Mouse (Mus musculus) limb, embryonic 15.5 days (tissue): ENCODE measurements around the gene Eaf2. TPM values are rescaled to one million over a fixed set of nuclear protein-coding genes. Genes with fewer than 3 reads are reported as not detected.

Experiments used
- ATAC-seq: fragments of 200-750 bp; cut with Nextera tagmentation; 2 replicates; pipeline ENCODE4 v1.8.0; 2017; ENCODE audit warnings: low read depth, moderate TSS enrichment; ENCODE audit not compliant: insufficient number of reproducible peaks, low FRiP score, low TSS enrichment
- H3K27ac ChIP-seq: fragments of 300-500 bp; sonication (generic); 2 replicates; pipeline ENCODE4 v1.5.1; 2015; ENCODE audit warnings: moderate library complexity, mild to moderate bottlenecking, inconsistent platforms
- H3K27me3 ChIP-seq: fragments of 300-500 bp; sonication (generic); 2 replicates; pipeline ENCODE4 v1.6.1; 2015; ENCODE audit warnings: inconsistent platforms
- H3K36me3 ChIP-seq: fragments of 300-500 bp; sonication (generic); 2 replicates; pipeline ENCODE4 v1.6.1; 2015; ENCODE audit warnings: inconsistent platforms
- H3K4me1 ChIP-seq: fragments of 300-500 bp; sonication (generic); 2 replicates; pipeline ENCODE4 v1.6.1; 2015; ENCODE audit warnings: inconsistent platforms
- H3K4me2 ChIP-seq: fragments of 300-500 bp; sonication (generic); 2 replicates; pipeline ENCODE4 v1.6.1; 2015; ENCODE audit warnings: mild to moderate bottlenecking, inconsistent platforms
- H3K4me3 ChIP-seq: fragments of 300-500 bp; sonication (generic); 2 replicates; pipeline ENCODE4 v1.5.1; 2015; ENCODE audit warnings: mild to moderate bottlenecking, inconsistent platforms
- H3K9ac ChIP-seq: fragments of 300-500 bp; sonication (generic); 2 replicates; pipeline ENCODE4 v1.6.1; 2015; ENCODE audit warnings: inconsistent platforms
- H3K9me3 ChIP-seq: fragments of 300-500 bp; sonication (generic); 2 replicates; pipeline ENCODE4 v1.6.1; 2016; ENCODE audit warnings: inconsistent platforms
- WGBS: fragments of 180-500 bp; shearing (Covaris S2); methylation state at CpG from one replicate; pipeline ENCODE4 v1.1.7; 2015; 5-methylcytosine and 5-hydroxymethylcytosine counted together
- polyA plus RNA-seq: library from polyadenylated mRNA; unstranded; fragments of >200 nt; fragmentation: Nextera tagmentation; extraction: Ambion mirVana; gene quantifications from 2 replicates; pipeline ENCODE4 v1.2.1, GENCODE M21; 2015

The Eaf2 gene
- polyA plus RNA-seq, 1 experiment from 2014 or later, result 10.7 TPM

DNA sequence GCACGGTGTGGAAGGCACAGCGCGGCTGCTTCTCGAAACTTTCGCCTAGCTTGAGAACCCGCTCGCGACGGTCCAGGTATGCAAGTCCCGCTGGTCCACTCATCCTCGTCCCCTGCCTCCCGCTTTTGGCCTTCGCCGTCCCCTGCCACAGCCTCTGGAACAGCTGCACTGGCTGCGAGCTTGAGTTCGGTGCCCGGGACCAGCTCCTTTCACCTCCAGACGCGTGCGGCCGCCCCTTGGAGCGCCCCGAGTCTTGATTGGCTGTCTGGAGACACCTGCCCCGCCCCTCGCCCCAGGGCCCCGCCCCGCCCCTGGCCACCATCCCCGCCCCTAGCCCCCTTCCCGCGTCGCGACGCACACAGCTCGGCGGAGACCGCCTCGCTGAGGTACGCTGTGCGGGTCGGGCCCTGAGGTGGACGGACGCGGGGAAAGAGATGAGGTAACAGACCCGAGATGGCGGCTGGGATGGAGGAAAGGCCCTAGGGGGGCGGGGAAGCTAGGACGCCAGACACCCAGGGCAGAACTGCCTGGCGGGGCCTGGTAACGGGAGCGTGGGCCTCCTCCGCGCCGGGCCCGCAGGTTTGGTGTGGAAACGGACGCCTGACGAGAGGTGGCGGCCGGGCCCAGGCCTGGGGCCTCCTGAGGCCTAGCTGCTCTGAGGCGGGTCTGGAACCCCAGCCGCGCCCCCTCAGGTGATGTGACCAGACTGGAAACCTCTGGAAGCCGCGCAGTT, 46.6 kb downstream of the Eaf2 start, which contains the start of gene Iqcb1:
TSS of gene Iqcb1 (plus strand) at position 332 of the 733 bp plus-strand sequence.
- H3K4me2 ChIP-seq, result peak within 1 kb of the TSS; percentile 87
- no peaks in the 10 kb centered on the region for H3K9me3 ChIP-seq
- under 1% methylated on average over 62 of the region's 64 CpGs for WGBS
- peaks cover 3% of the 10 kb centered on the region; the same call in 1 of the 2 replicates for H3K27me3 ChIP-seq
- H3K9ac ChIP-seq, result peak within 1 kb of the TSS; percentile 83
- H3K4me3 ChIP-seq, result peak within 1 kb of the TSS; percentile 64
- ATAC-seq, result peak; percentile 98
- peak within 1 kb of the TSS; percentile 19 for H3K27ac ChIP-seq
- no peaks in the 10 kb centered on the region for H3K36me3 ChIP-seq
- peaks cover 10% of the 10 kb centered on the region for H3K4me1 ChIP-seq

DNA sequence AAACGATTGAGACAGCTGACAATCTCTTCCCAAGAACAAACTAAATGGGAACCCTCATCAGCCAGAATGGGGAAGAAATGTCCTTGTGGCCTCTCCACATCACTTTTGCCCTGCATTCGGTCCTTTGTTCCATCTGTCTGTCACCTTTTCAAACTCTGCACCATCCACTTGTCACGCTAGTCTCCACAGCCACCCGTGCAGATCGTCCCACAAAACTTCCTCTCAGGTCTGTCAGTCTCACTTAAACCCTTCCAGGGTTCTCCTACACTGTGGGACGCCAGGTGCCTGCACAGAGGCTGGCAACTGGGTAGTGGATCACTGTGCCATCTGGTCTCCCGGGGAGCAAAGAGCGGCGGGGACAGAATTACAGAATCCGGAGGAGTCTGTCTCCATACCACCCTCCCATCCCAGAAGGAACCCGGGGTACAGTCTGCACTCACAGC, 47.2 kb downstream of the Eaf2 start:
- H3K4me3 ChIP-seq, result peak overlapping the region; percentile 64
- H3K9me3 ChIP-seq, result no peaks in the 10 kb centered on the region
- H3K27ac ChIP-seq, result no peak overlapping the region
- H3K4me2 ChIP-seq, result peak overlapping the region; percentile 87
- ATAC-seq, result no peak
- peaks cover 3% of the 10 kb centered on the region; the same call in 1 of the 2 replicates for H3K27me3 ChIP-seq
- 4% methylated on average over 11 of the region's 11 CpGs for WGBS
- peak overlapping the region; percentile 83; the same call in 1 of the 2 replicates for H3K9ac ChIP-seq
- H3K4me1 ChIP-seq, result peaks cover 10% of the 10 kb centered on the region
- no peaks in the 10 kb centered on the region for H3K36me3 ChIP-seq

DNA sequence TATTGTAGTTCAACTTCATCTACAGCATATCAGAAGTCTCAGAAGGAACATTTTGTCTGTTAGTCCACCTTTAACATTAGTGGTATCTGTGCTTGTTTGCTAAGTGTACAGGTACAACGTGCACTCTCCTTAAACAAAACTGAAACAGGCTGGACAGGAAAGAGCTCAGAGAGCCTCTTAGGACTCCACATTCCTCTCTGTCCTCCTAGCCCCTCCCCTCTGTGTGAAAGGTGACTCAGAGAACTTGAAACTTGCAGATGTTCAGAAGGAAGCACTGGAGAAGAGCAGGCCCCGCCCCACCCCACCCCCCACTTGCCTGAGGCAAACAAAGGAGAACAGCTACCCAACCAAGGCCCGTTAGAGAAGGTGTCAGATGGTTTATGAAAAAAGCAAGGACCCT, 53.3 kb downstream of the Eaf2 start:
- Histone ChIP-seq H3K4me2 (no peak overlapping the region), H3K4me3 (no peak overlapping the region), H3K36me3 (no peaks in the 10 kb centered on the region), H3K4me1 (no peaks in the 10 kb centered on the region), H3K27me3 (no peaks in the 10 kb centered on the region), H3K9ac (no peak overlapping the region), H3K9me3 (no peaks in the 10 kb centered on the region), H3K27ac (no peak overlapping the region)
- no peak for ATAC-seq
- WGBS, result 7% methylated on average over 3 of the region's 3 CpGs

DNA sequence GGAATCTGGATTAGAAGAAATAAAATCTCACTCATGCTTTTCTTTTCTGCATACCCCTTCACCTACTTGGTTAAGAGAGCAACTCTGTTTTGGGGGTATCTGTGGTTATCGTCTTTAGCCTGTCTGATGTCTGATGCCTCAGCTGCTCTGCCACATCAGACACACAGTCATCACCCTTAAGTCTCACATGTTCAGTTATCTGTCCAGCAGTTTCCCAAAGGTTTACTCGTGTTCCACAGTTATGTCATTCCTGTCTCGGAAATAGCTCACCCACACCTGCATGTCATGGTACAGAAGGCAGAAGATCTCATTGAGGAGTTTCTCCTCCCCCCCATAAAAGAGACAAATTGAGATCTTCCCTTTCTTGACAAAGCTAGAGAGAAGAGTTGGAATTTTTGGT, 54.1 kb downstream of the Eaf2 start:
- Histone ChIP-seq H3K4me3 (no peak overlapping the region), H3K27me3 (no peaks in the 10 kb centered on the region), H3K4me2 (no peak overlapping the region), H3K9me3 (no peaks in the 10 kb centered on the region), H3K4me1 (no peaks in the 10 kb centered on the region), H3K27ac (no peak overlapping the region), H3K36me3 (no peaks in the 10 kb centered on the region), H3K9ac (no peak overlapping the region)
- WGBS, result 77% methylated on average over 3 of the region's 3 CpGs
- no peak for ATAC-seq

DNA sequence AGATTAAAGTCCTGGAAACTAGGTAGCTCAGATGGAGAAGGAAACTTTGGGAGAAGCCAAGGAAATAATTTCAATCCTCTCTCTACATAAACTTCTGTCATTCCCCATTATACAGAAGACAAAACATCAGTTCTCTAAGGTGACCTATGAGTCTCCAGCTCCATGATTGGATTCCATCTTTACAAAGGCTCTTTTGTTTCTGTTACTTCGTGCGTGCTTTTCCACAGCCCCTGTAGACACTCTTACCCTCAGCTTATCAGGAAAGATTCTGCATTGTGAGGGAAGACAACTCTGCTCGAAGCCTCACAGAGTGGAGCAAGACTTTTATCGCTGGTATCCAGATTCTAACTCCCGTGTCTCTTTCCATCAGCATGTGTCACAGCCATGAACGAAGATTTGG, 54.8 kb downstream of the Eaf2 start:
- no peak for ATAC-seq
- Histone ChIP-seq H3K4me2 (no peak overlapping the region), H3K27ac (no peak overlapping the region), H3K4me1 (no peaks in the 10 kb centered on the region), H3K9me3 (no peaks in the 10 kb centered on the region), H3K36me3 (no peaks in the 10 kb centered on the region), H3K4me3 (no peak overlapping the region), H3K27me3 (no peaks in the 10 kb centered on the region), H3K9ac (no peak overlapping the region)
- 86% methylated on average over 6 of the region's 6 CpGs for WGBS

DNA sequence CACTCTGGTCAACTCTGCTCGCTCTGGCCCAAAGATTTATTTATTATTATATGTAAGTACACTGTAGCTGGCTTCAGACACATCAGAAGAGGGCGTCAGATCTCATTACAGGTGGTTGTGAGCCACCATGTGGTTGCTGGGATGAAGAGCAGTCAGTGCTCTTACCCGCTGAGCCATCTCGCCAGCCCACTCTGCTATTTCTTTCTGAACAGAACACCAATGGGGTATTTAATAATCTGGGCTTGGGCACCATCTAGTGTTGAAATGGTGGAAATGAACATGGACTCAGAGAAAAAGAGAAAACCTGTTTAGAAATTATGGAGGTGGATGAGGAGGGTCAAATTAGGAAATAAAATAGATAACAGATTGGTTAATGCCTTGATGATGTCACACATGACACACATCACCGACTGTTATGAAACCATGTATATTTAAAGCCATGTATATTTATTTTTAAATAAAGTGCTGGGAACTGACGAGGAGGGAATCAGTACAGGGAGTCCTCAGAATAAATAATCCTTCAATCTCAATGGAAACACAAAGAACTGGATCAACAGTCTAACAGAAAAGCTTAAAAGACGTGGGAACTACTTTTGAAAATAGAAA, 57.4 kb downstream of the Eaf2 start:
- Histone ChIP-seq H3K9me3 (no peaks in the 10 kb centered on the region), H3K9ac (no peak overlapping the region), H3K36me3 (no peaks in the 10 kb centered on the region), H3K27ac (no peak overlapping the region), H3K4me3 (no peak overlapping the region), H3K27me3 (no peaks in the 10 kb centered on the region), H3K4me1 (no peaks in the 10 kb centered on the region), H3K4me2 (no peak overlapping the region)
- WGBS, result 19% methylated on average over 7 of the region's 7 CpGs
- peak; percentile 69; the same call in 1 of the 2 replicates for ATAC-seq

DNA sequence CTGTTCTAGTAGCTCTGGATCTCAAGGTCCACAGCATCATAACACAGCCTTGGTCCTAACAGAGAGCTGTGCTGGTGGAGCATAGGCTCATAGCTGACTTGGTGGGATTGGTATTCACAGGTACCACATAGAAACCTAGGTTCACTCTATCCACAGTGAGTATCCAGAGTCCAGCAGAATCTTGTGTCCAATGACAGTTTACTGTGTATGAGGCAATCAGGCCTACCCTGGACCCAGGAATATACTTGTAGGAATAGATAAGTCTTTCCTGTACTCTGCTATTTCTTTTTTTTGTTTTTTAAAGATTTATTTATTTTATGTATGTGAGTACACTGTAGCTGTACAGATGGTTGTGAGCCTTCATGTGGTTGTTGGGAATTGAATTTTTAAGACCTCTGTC, 57.9 kb downstream of the Eaf2 start:
- H3K4me3 ChIP-seq, result no peak overlapping the region
- no peak for ATAC-seq

DNA sequence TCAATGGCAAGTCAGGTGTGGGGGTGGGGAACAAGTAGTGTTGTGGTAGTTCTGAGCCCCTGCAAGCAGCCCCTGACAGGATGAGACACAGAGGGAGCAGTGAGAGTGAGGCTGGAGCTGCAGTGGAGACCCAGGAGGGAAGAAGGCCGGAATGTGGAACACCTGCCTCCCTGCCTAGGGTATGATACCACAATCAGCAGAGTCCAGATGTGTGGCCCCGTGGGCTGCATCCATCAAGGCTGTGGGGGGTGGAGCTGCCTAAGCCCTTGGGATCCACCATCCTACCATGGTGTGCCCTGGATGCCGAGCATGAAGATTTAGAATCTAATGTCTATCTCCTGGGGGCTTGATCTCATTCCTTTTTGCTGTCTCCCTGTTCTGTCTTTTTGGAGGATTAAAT, 61.1 kb downstream of the Eaf2 start:
- H3K9me3 ChIP-seq, result no peaks in the 10 kb centered on the region
- H3K4me2 ChIP-seq, result no peak overlapping the region
- H3K36me3 ChIP-seq, result no peaks in the 10 kb centered on the region
- H3K4me1 ChIP-seq, result no peaks in the 10 kb centered on the region
- no peak overlapping the region for H3K27ac ChIP-seq
- H3K9ac ChIP-seq, result no peak overlapping the region
- H3K4me3 ChIP-seq, result no peak overlapping the region
- H3K27me3 ChIP-seq, result no peaks in the 10 kb centered on the region
- no peak for ATAC-seq
- 47% methylated on average over 3 of the region's 3 CpGs for WGBS

More for the DNA sequence above, 57.9 kb downstream of the Eaf2 start:
- Histone ChIP-seq H3K27me3 (no peaks in the 10 kb centered on the region), H3K9ac (no peak overlapping the region), H3K36me3 (no peaks in the 10 kb centered on the region), H3K4me2 (no peak overlapping the region), H3K27ac (no peak overlapping the region), H3K9me3 (no peaks in the 10 kb centered on the region), H3K4me1 (no peaks in the 10 kb centered on the region)

DNA sequence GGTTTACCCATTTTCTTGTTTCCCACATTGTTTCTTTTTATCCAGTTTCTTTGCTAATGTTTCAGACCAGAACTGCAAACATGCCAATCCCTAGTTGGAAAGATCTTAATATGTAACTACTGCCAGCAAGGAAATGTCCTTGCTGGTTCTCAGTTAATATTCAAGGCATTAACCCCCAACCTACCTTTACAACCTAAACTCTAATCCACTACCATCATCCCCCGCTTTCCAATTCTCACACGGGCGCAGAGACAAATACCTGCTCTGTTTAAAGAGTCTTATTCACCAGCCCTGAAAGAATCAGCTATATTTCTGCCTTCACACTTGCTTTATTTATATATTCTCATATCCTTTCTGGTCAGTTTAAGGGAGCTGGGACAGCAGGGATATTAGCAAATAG, 66.2 kb downstream of the Eaf2 start:
- ATAC-seq, result no peak
- no peak overlapping the region for H3K27ac ChIP-seq
- H3K9ac ChIP-seq, result no peak overlapping the region
- no peaks in the 10 kb centered on the region for H3K9me3 ChIP-seq
- WGBS, result 78% methylated on average over 3 of the region's 3 CpGs
- no peak overlapping the region for H3K4me3 ChIP-seq
- no peaks in the 10 kb centered on the region for H3K36me3 ChIP-seq
- H3K4me2 ChIP-seq, result no peak overlapping the region
- no peaks in the 10 kb centered on the region for H3K4me1 ChIP-seq
- H3K27me3 ChIP-seq, result no peaks in the 10 kb centered on the region

DNA sequence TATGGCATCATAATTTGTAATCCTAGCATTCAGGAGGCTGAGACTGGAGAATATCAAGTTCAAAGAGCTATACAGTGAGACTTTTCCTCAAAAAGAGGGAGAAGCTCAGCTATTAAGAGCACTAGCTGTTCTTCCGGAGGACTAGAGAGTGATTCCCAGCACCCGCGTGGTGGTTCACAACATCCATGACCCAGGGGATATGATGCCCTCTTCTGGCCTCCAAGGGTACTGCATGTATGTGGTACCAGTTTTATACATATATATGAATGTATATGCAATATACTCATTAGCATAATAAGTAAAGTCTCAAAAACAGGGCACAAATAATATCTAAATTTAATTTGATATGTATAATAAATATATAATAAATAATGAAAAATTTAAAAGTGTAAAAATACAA, 72.4 kb downstream of the Eaf2 start:
- Histone ChIP-seq H3K27me3 (no peaks in the 10 kb centered on the region), H3K4me3 (no peak overlapping the region), H3K4me2 (no peak overlapping the region), H3K9me3 (no peaks in the 10 kb centered on the region), H3K4me1 (no peaks in the 10 kb centered on the region), H3K36me3 (no peaks in the 10 kb centered on the region), H3K9ac (no peak overlapping the region), H3K27ac (no peak overlapping the region)
- ATAC-seq, result no peak
- 87% methylated on average over 3 of the region's 3 CpGs for WGBS

DNA sequence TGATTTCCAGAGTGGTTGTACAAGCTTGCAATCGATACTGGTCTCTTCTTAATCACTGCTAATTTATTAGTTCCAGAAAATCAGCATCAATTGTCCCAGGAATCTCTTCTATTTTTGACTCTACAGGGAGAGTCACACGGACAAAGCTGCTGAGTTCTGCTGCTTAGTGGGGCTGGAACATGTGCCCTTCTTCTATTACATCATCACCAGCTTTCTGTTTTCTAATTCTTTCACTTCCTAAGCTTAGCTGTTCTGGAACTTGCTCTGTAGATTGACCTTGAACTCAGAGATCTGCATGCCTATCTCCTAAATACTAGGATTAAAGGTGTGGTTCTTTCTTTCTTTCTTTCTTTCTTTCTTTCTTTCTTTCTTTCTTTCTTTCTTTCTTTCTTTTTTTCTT, 76.5 kb downstream of the Eaf2 start:
- no peak overlapping the region for H3K27ac ChIP-seq
- H3K36me3 ChIP-seq, result no peaks in the 10 kb centered on the region
- no peaks in the 10 kb centered on the region for H3K4me1 ChIP-seq
- H3K4me3 ChIP-seq, result no peak overlapping the region
- H3K4me2 ChIP-seq, result no peak overlapping the region
- no peaks in the 10 kb centered on the region for H3K9me3 ChIP-seq
- WGBS, result 70% methylated on average over 2 of the region's 2 CpGs
- no peaks in the 10 kb centered on the region for H3K27me3 ChIP-seq
- no peak for ATAC-seq
- no peak overlapping the region for H3K9ac ChIP-seq

DNA sequence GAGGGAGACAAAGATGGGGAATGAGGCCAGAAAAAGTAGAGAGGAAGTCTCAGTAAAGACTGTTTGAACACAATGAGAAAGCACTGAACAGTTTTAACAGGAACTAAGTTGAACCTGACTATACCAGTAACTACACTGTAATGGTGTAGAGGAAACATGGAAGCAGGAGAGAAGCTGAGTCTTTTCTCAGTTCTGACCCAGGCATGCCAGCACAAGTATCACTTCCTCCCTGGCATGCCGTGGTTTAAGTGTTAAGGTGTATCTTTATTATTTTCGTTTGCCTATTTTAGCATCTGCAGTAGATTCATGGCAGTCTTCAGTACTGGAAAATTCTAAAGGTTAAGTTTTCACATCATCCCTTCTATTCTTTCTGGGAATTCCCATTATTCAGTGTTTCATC, 79.8 kb downstream of the Eaf2 start:
- H3K4me3 ChIP-seq, result no peak overlapping the region
- H3K4me2 ChIP-seq, result no peak overlapping the region
- H3K27ac ChIP-seq, result no peak overlapping the region
- 63% methylated on average over 2 of the region's 2 CpGs for WGBS
- no peaks in the 10 kb centered on the region for H3K36me3 ChIP-seq
- no peak overlapping the region for H3K9ac ChIP-seq
- no peak for ATAC-seq
- H3K9me3 ChIP-seq, result no peaks in the 10 kb centered on the region
- no peaks in the 10 kb centered on the region for H3K4me1 ChIP-seq
- no peaks in the 10 kb centered on the region for H3K27me3 ChIP-seq
